Mouse (Mus musculus): ENCODE results near the gene Suco.

The Suco gene

GRCm38 (mm10) chr1:161794447-161795211 is 81.9 kb downstream of the Suco start:
- in situ Hi-C loops (cut with MboI; ENCODE audit: unreplicated experiment in 2 of 2), result no loop called here

- in situ Hi-C loops (cut with MboI; ENCODE audit: unreplicated experiment in 2 of 2), result no loop called here
These were observed 83.2 kb downstream of the Suco start for GRCm38 (mm10) chr1:161793321-161793720.

- in situ Hi-C loops (cut with MboI; ENCODE audit: unreplicated experiment in 2 of 2), result no loop called here
These were observed 83.9 kb downstream of the Suco start for GRCm38 (mm10) chr1:161792687-161792969.

- in situ Hi-C loops (cut with MboI; ENCODE audit: unreplicated experiment in 2 of 2), result no loop called here
These were observed 84.4 kb downstream of the Suco start for GRCm38 (mm10) chr1:161791854-161792686.

- in situ Hi-C loops (cut with MboI; ENCODE audit: unreplicated experiment in 2 of 2), result no loop called here
These were observed 88.1 kb downstream of the Suco start, which contains the start of gene Fasl for GRCm38 (mm10) chr1:161788339-161788738. Gene Fasl (minus strand): TSS chr1:161788495.

- in situ Hi-C loops (cut with MboI; ENCODE audit: unreplicated experiment in 2 of 2), result no loop called here
These were observed 93.8 kb downstream of the Suco start for GRCm38 (mm10) chr1:161782725-161783124.

GRCm38 (mm10) chr1:161781594-161781993 is 94.9 kb downstream of the Suco start:
- in situ Hi-C loops (cut with MboI; ENCODE audit: unreplicated experiment in 2 of 2), result no loop called here

- in situ Hi-C loops (cut with MboI; ENCODE audit: unreplicated experiment in 2 of 2), result no loop called here
These were observed 97.4 kb downstream of the Suco start for GRCm38 (mm10) chr1:161779057-161779456.

GRCm38 (mm10) chr1:161775151-161775550 is 101.3 kb downstream of the Suco start:
- in situ Hi-C loops (cut with MboI; ENCODE audit: unreplicated experiment in 2 of 2), result no loop called here

GRCm38 (mm10) chr1:161771293-161771692 is 105.2 kb downstream of the Suco start:
- in situ Hi-C loops (cut with MboI; ENCODE audit: unreplicated experiment in 2 of 2), result loop anchor here (25.0 kb wide), 2 partner anchors 91 to 116 kb away; partner anchors contain the start of gene Suco (in 1 of the 2)

- in situ Hi-C loops (cut with MboI; ENCODE audit: unreplicated experiment in 2 of 2), result loop anchor here (5.0 to 25.0 kb wide), 3 partner anchors 33 to 118 kb away; partner anchors contain the start of gene Suco (in 1 of the 2)
These were observed 107.2 kb downstream of the Suco start for GRCm38 (mm10) chr1:161769329-161769728.

- in situ Hi-C loops (cut with MboI; ENCODE audit: unreplicated experiment in 2 of 2), result loop anchor here (5.0 to 25.0 kb wide), 3 partner anchors 35 to 120 kb away; partner anchors contain the start of gene Suco (in 1 of the 2)
These were observed 109.4 kb downstream of the Suco start for GRCm38 (mm10) chr1:161767101-161767524.

GRCm38 (mm10) chr1:161766656-161767055 is 109.8 kb downstream of the Suco start:
- in situ Hi-C loops (cut with MboI; ENCODE audit: unreplicated experiment in 2 of 2), result loop anchor here (5.0 to 25.0 kb wide), 3 partner anchors 36 to 121 kb away; partner anchors contain the start of gene Suco (in 1 of the 2)

Measured in v-Abl transformed pro-B cells (cell line).